Mouse (Mus musculus) hindbrain, embryonic 10.5 days (tissue): ENCODE results near the gene Ppm1l. TPM values are rescaled to one million over a fixed set of nuclear protein-coding genes. Genes with fewer than 3 reads are reported as not detected.

Experiments used
- DNase-seq: peaks from one replicate; pipeline ENCODE4 v3.0.0-alpha.2; 2017; ENCODE audit warnings: low spot score
- H3K27ac ChIP-seq: fragments of 300-500 bp; sonication (generic); 2 replicates; pipeline ENCODE4 v1.5.1; 2016; ENCODE audit warnings: mild to moderate bottlenecking, moderate library complexity
- H3K27me3 ChIP-seq: fragments of 300-500 bp; sonication (generic); 2 replicates; pipeline ENCODE4 v1.6.1; 2016; ENCODE audit warnings: mild to moderate bottlenecking; ENCODE audit not compliant: poor library complexity, insufficient read depth, severe bottlenecking
- H3K36me3 ChIP-seq: fragments of 300-500 bp; sonication (generic); 2 replicates; pipeline ENCODE4 v1.6.1; 2016; ENCODE audit warnings: mild to moderate bottlenecking, moderate library complexity
- H3K4me1 ChIP-seq: fragments of 300-500 bp; sonication (generic); replicated peaks from 2 replicates; pipeline ENCODE4 v1.6.1; 2016; ENCODE audit warnings: mild to moderate bottlenecking
- H3K4me3 ChIP-seq: fragments of 300-500 bp; sonication (generic); 2 replicates; pipeline ENCODE4 v1.5.1; 2016; ENCODE audit warnings: mild to moderate bottlenecking, moderate library complexity
- H3K9me3 ChIP-seq: fragments of 300-500 bp; sonication (generic); 2 replicates; pipeline ENCODE4 v1.6.1; 2016; ENCODE audit warnings: mild to moderate bottlenecking, moderate library complexity
- WGBS: fragments of 180-500 bp; shearing (Covaris S2); methylation state at CpG from one replicate; pipeline ENCODE4 v1.1.7; 2016; 5-methylcytosine and 5-hydroxymethylcytosine counted together
- polyA plus RNA-seq: library from polyadenylated mRNA; unstranded; fragments of >200 nt; fragmentation: Nextera tagmentation; extraction: Ambion mirVana; gene quantifications from 2 replicates; pipeline ENCODE4 v1.2.1, GENCODE M21; 2016

Gene Ppm1l
- polyA plus RNA-seq, 1 experiment from 2014 or later = 17.3 TPM

- Histone ChIP-seq H3K27ac (no peak overlapping the region), H3K4me1 (no peaks in the 10 kb centered on the region), H3K4me3 (no peak overlapping the region), H3K9me3 (no peaks in the 10 kb centered on the region), H3K36me3 (peaks cover 2% of the 10 kb centered on the region; the same call in 1 of the 2 replicates), H3K27me3 (no peaks in the 10 kb centered on the region)
- 79% methylated on average over 4 of the region's 4 CpGs for WGBS
- DNase-seq = no peak
Measured at GRCm38 (mm10) chr3:69494233-69495010, 177.8 kb downstream of the Ppm1l start.

- peaks cover 3% of the 10 kb centered on the region; the same call in 1 of the 2 replicates for H3K36me3 ChIP-seq
- H3K27me3 ChIP-seq = no peaks in the 10 kb centered on the region
- H3K4me3 ChIP-seq = no peak overlapping the region
- 89% methylated on average over 3 of the region's 3 CpGs for WGBS
- no peak overlapping the region for H3K27ac ChIP-seq
- peaks cover 6% of the 10 kb centered on the region; the same call in 1 of the 2 replicates for H3K4me1 ChIP-seq
- H3K9me3 ChIP-seq = no peaks in the 10 kb centered on the region
- no peak for DNase-seq
Measured at GRCm38 (mm10) chr3:69497178-69497577, 180.5 kb downstream of the Ppm1l start.

DNA sequence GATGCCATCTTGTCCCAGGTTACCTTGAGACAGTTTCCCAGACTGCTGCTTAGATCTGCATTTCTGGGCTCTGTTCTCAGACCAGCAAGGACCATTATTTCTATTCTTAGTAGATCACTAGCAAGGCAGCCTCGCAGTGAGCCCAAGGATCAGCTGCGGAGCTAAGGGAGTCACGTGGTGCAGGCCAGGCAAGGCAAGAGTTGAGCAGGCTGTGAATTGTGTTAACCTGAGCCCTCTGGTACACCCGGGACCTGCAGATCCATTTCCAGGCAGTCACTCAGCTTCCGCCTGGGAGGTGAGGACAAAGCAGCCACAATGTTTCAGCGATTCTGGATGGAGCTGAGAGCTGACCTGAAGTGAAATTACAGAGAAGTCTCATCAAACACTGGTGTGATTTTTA lies 185.3 kb downstream of the Ppm1l start:
- H3K27ac ChIP-seq = 0 out of 2 replicates have a peak overlapping the region, but pooled peaks have one; percentile 23

GRCm38 (mm10) chr3:69502527-69502926 lies 185.9 kb downstream of the Ppm1l start:
- no peak for DNase-seq
- Histone ChIP-seq H3K4me3 (no peak overlapping the region), H3K27ac (no peak overlapping the region), H3K4me1 (peaks cover 9% of the 10 kb centered on the region; the same call in 1 of the 2 replicates), H3K27me3 (no peaks in the 10 kb centered on the region), H3K9me3 (no peaks in the 10 kb centered on the region), H3K36me3 (peaks cover 3% of the 10 kb centered on the region; the same call in 1 of the 2 replicates)
- 57% methylated on average over 4 of the region's 4 CpGs for WGBS

More for the DNA sequence above, 185.3 kb downstream of the Ppm1l start:
- WGBS = 28% methylated on average over 6 of the region's 6 CpGs
- Histone ChIP-seq H3K4me1 (peaks cover 9% of the 10 kb centered on the region; the same call in 1 of the 2 replicates), H3K36me3 (peaks cover 3% of the 10 kb centered on the region; the same call in 1 of the 2 replicates), H3K27me3 (no peaks in the 10 kb centered on the region), H3K9me3 (no peaks in the 10 kb centered on the region), H3K4me3 (no peak overlapping the region)
- DNase-seq = peak; percentile 24

DNA sequence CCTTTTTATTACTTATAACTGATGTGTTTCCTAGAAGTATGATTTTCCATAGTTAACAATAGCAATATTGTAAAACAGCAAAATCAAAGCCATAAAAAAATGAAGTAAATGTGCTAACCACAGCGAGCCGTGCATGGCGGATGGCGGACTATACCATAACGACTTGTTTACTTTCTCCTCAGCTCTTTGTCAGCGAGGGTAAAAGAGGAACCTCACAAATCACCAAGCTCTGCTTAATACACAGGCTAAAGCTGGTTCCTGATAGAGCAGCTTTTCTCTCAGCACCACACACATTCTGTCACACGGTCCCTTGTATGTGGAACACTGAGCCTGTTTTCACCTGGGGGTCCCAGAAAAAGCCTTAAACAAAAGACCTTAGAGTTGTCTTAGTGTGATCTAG lies 188.4 kb downstream of the Ppm1l start:
- Histone ChIP-seq H3K27me3 (no peaks in the 10 kb centered on the region), H3K36me3 (no peaks in the 10 kb centered on the region), H3K4me1 (peaks cover 9% of the 10 kb centered on the region; the same call in 1 of the 2 replicates), H3K4me3 (no peak overlapping the region), H3K9me3 (no peaks in the 10 kb centered on the region), H3K27ac (no peak overlapping the region)
- WGBS = 90% methylated on average over 7 of the region's 7 CpGs
- DNase-seq = no peak

- H3K9me3 ChIP-seq = no peaks in the 10 kb centered on the region
- H3K4me1 ChIP-seq = peaks cover 9% of the 10 kb centered on the region; the same call in 1 of the 2 replicates
- DNase-seq = no peak
- WGBS = 94% methylated on average over 4 of the region's 4 CpGs
- H3K27me3 ChIP-seq = no peaks in the 10 kb centered on the region
- H3K4me3 ChIP-seq = no peak overlapping the region
- no peaks in the 10 kb centered on the region for H3K36me3 ChIP-seq
- no peak overlapping the region for H3K27ac ChIP-seq
Measured at GRCm38 (mm10) chr3:69506352-69506751, 189.7 kb downstream of the Ppm1l start.

DNA sequence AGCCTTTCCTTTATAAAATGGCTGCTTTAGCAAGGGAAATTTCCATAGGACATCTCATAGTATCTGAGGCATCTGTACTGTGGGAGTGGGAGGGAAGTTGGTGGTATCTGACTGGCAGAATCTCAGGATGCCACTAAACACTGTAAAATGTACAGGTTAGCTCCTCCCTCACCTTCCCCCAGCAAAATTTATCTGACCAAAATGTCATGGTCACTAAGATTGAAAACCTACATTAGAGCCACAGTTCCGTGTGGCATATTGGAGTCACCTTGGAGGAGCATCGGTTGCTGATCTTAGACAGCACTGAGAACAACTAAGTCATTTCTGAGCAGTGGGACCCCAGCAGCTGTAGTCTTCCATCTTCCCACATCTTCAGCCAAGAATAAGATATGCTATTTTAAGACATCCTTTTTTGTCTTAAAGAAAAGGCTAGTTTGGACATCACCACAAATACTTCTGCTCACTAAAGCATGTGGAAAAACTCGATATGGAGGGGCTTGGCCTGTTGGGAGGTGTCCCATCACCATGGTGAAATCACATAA lies 192.8 kb downstream of the Ppm1l start:
- H3K27ac ChIP-seq = no peak overlapping the region
- H3K4me3 ChIP-seq = no peak overlapping the region
- 88% methylated on average over 3 of the region's 3 CpGs for whole genome bisulfite sequencing
- H3K27me3 ChIP-seq = no peaks in the 10 kb centered on the region
- DNase-seq = no peak
- H3K36me3 ChIP-seq = no peaks in the 10 kb centered on the region
- 0 out of 2 replicates have a peak, but pooled peaks cover 3% of the 10 kb centered on the region for H3K4me1 ChIP-seq
- no peaks in the 10 kb centered on the region for H3K9me3 ChIP-seq

DNA sequence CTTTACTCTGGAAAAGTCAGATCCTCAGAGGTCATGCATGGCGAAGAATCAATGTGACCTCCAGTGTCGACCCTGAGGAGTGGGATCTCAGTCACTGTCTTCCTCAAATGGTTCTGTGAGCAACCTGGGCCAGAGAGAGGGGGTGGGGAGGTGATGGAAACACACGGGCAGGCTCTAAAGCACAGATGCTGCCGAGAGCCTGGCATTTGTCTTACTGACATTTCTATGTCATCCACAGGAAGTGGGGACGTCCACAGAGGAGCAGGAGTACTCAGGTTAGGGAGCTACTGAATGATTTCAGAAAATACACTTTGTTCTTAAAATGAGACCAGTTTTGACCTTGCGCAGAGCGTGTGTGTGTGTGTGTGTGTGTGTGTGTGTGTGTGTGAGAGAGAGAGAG lies 195.2 kb downstream of the Ppm1l start:
- no peak for DNase-seq
- Histone ChIP-seq H3K27me3 (no peaks in the 10 kb centered on the region), H3K4me1 (no peaks in the 10 kb centered on the region), H3K9me3 (no peaks in the 10 kb centered on the region), H3K4me3 (no peak overlapping the region), H3K27ac (no peak overlapping the region), H3K36me3 (no peaks in the 10 kb centered on the region)
- WGBS = 54% methylated on average over 7 of the region's 7 CpGs

GRCm38 (mm10) chr3:69512402-69512801 lies 195.7 kb downstream of the Ppm1l start:
- Histone ChIP-seq H3K4me3 (no peak overlapping the region), H3K36me3 (no peaks in the 10 kb centered on the region), H3K27ac (no peak overlapping the region), H3K4me1 (no peaks in the 10 kb centered on the region), H3K27me3 (no peaks in the 10 kb centered on the region), H3K9me3 (no peaks in the 10 kb centered on the region)
- WGBS = 70% methylated on average over 7 of the region's 7 CpGs
- no peak for DNase-seq

- H3K27ac ChIP-seq = peak overlapping the region; percentile 25
- 82% methylated on average over 13 of the region's 13 CpGs for whole genome bisulfite sequencing
- no peaks in the 10 kb centered on the region for H3K36me3 ChIP-seq
- no peaks in the 10 kb centered on the region for H3K9me3 ChIP-seq
- peaks cover 13% of the 10 kb centered on the region for H3K4me1 ChIP-seq
- H3K4me3 ChIP-seq = no peak overlapping the region
- DNase-seq = no peak
- H3K27me3 ChIP-seq = no peaks in the 10 kb centered on the region
Measured at GRCm38 (mm10) chr3:69515730-69516350, 199.2 kb downstream of the Ppm1l start.

DNA sequence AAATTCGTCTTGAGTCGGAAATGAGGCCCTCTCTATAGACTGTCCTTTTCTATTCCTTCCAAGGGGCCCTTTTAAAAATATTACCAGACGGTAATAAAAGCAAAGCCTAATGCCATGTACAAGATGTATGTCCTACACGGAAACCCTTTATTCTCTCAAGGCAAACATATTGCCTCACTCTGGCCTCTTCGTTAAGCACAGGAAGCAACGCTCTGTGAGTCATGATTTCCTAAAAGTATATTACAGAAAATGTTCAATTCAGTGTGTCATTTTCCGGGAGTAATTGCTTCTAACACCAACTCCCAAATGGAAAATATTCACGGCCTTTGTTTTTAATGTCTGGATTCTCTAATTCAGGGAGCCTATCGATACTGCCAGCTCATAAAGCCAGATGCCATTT lies 202.5 kb downstream of the Ppm1l start:
- Histone ChIP-seq H3K27me3 (no peaks in the 10 kb centered on the region), H3K4me1 (peaks cover 13% of the 10 kb centered on the region), H3K27ac (no peak overlapping the region), H3K4me3 (no peak overlapping the region), H3K36me3 (peaks cover 4% of the 10 kb centered on the region; the same call in 1 of the 2 replicates), H3K9me3 (peaks cover 5% of the 10 kb centered on the region; the same call in 1 of the 2 replicates)
- DNase-seq = no peak
- 93% methylated on average over 9 of the region's 9 CpGs for WGBS

GRCm38 (mm10) chr3:69519789-69520558 lies 203.3 kb downstream of the Ppm1l start:
- peaks cover 13% of the 10 kb centered on the region for H3K4me1 ChIP-seq
- H3K27ac ChIP-seq = peak overlapping the region; percentile 51
- peak; percentile 29 for DNase-seq

More at GRCm38 (mm10) chr3:69519789-69520558, 203.3 kb downstream of the Ppm1l start:
- Histone ChIP-seq H3K27me3 (no peaks in the 10 kb centered on the region), H3K9me3 (peaks cover 5% of the 10 kb centered on the region; the same call in 1 of the 2 replicates), H3K4me3 (no peak overlapping the region), H3K36me3 (peaks cover 4% of the 10 kb centered on the region; the same call in 1 of the 2 replicates)
- WGBS = 78% methylated on average over 21 of the region's 21 CpGs
